Mouse (Mus musculus) thymus, postnatal 36 days (tissue): ENCODE data around the gene Olfr1106.

Source experiments
- DNase-seq, 2 experiments: peaks; one replicate each; pipeline ENCODE4 v3.0.0; 2022; ENCODE audit warnings: mixed read lengths in 2 of 2

Olfr1106 gene

GRCm38 (mm10) chr2:87052173-87052572 is at the start of gene Olfr1106:
Gene Olfr1106, minus strand, starts transcription at chr2:87052273.
- DNase-seq = no peak

GRCm38 (mm10) chr2:87095908-87096307 is 43.8 kb upstream of the Olfr1106 start, which contains the start of gene Olfr1109:
Gene Olfr1109, minus strand, starts transcription at chr2:87096008.
- no peak for DNase-seq

- no peak for DNase-seq
Observed at GRCm38 (mm10) chr2:87075717-87076116, 23.6 kb upstream of the Olfr1106 start, which contains the start of gene Olfr1107. Gene Olfr1107, minus strand, starts transcription at chr2:87075817.

- DNase-seq = no peak
Observed at GRCm38 (mm10) chr2:87036431-87036830, 15.6 kb downstream of the Olfr1106 start, which contains the start of gene Olfr1105. Gene Olfr1105, minus strand, starts transcription at chr2:87036531.

- DNase-seq = no peak
Observed at GRCm38 (mm10) chr2:87026980-87027379, 25.1 kb downstream of the Olfr1106 start, which contains the start of gene Olfr1104. Gene Olfr1104, minus strand, starts transcription at chr2:87027080.

GRCm38 (mm10) chr2:86998098-86998497 is 54.0 kb downstream of the Olfr1106 start, which contains the start of gene Olfr1102:
Gene Olfr1102, plus strand, starts transcription at chr2:86998398.
- no peak for DNase-seq
